Mouse (Mus musculus): ENCODE results near the gene Ncoa7. TPM values are rescaled to one million over a fixed set of nuclear protein-coding genes. Genes with fewer than 3 reads are reported as not detected.

Ncoa7 gene
- polyA plus RNA-seq, 1 experiment from 2014 or later: 14.4 TPM

DNA sequence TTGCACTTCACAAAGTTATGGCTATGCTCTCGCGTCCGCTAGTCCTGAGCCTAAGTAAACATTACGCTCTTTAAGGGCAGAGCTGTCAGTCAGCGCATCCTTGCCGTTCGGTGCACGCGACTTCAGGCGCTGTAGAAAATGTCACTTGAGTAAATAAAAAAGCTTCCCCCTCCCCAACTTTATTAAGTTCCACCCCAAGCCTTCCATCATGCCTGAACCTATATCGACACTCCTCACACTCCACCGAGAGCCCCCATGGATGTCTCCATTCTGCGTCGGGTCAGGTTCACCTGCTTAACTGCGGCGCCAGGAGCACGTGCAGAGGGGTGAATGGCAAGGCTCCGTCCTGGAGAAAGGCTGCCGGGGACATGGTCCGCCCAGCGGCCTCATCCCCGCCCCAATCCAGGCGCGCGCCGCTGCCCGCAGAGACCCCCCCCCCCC, 203.0 kb downstream of the Ncoa7 start:
- H3K4me1 ChIP-seq (ENCODE audit: control insufficient read depth, insufficient read depth, low read length): peaks cover 5% of the 10 kb centered on the region; the same call in 1 of the 2 replicates
- WGBS: under 1% methylated on average over 27 of the region's 27 CpGs
- peak; percentile 79 for ATAC-seq (ENCODE audit: insufficient number of reproducible peaks, insufficient read depth, low FRiP score, low read depth)
- no peaks in the 10 kb centered on the region for H3K27me3 ChIP-seq (ENCODE audit: control insufficient read depth, insufficient read depth, low read length)
- H3K9ac ChIP-seq (replicated peaks; ENCODE audit: low read depth, low read length): peak overlapping the region; percentile 80
- peak overlapping the region; percentile 59 for H3K4me2 ChIP-seq (replicated peaks; ENCODE audit: low read depth, low read length)
- peaks cover 12% of the 10 kb centered on the region for H3K36me3 ChIP-seq (ENCODE audit: control insufficient read depth, insufficient read depth, low read length)
- peak overlapping the region; percentile 84 for H3K4me3 ChIP-seq (ENCODE audit: low read depth, low read length)
- no peaks in the 10 kb centered on the region for H3K9me3 ChIP-seq (ENCODE audit: control insufficient read depth, low read depth, low read length)
- peak overlapping the region; percentile 86; the same call in 1 of the 2 replicates for H3K27ac ChIP-seq (ENCODE audit: low read length)

GRCm38 (mm10) chr10:30587037-30587436, 216.1 kb downstream of the Ncoa7 start:
- no peaks in the 10 kb centered on the region for H3K27me3 ChIP-seq (ENCODE audit: control insufficient read depth, insufficient read depth, low read length)
- H3K36me3 ChIP-seq (ENCODE audit: control insufficient read depth, insufficient read depth, low read length): peaks cover 20% of the 10 kb centered on the region; the same call in 1 of the 2 replicates
- no peak overlapping the region for H3K4me2 ChIP-seq (replicated peaks; ENCODE audit: low read depth, low read length)
- H3K4me1 ChIP-seq (ENCODE audit: control insufficient read depth, insufficient read depth, low read length): no peaks in the 10 kb centered on the region
- 66% methylated on average over 5 of the region's 5 CpGs for WGBS
- no peak for ATAC-seq (ENCODE audit: insufficient number of reproducible peaks, insufficient read depth, low FRiP score, low read depth)
- H3K9ac ChIP-seq (replicated peaks; ENCODE audit: low read depth, low read length): no peak overlapping the region
- no peak overlapping the region for H3K27ac ChIP-seq (ENCODE audit: low read length)
- H3K9me3 ChIP-seq (ENCODE audit: control insufficient read depth, low read depth, low read length): no peaks in the 10 kb centered on the region
- no peak overlapping the region for H3K4me3 ChIP-seq (ENCODE audit: low read depth, low read length)

- Histone ChIP-seq H3K4me1 (ENCODE audit: control insufficient read depth, insufficient read depth, low read length) (no peaks in the 10 kb centered on the region), H3K4me3 (ENCODE audit: low read depth, low read length) (no peak overlapping the region), H3K9me3 (ENCODE audit: control insufficient read depth, low read depth, low read length) (no peaks in the 10 kb centered on the region), H3K36me3 (ENCODE audit: control insufficient read depth, insufficient read depth, low read length) (peaks cover 18% of the 10 kb centered on the region; the same call in 1 of the 2 replicates), H3K9ac (replicated peaks; ENCODE audit: low read depth, low read length) (no peak overlapping the region), H3K27ac (ENCODE audit: low read length) (no peak overlapping the region), H3K27me3 (ENCODE audit: control insufficient read depth, insufficient read depth, low read length) (no peaks in the 10 kb centered on the region), H3K4me2 (replicated peaks; ENCODE audit: low read depth, low read length) (no peak overlapping the region)
- 89% methylated on average over 1 of the region's 1 CpGs for WGBS
- ATAC-seq (ENCODE audit: insufficient number of reproducible peaks, insufficient read depth, low FRiP score, low read depth): no peak
Measured at GRCm38 (mm10) chr10:30585691-30586090, 217.4 kb downstream of the Ncoa7 start.

Other genes starting within 250 kb of the Ncoa7 start
- 33.4 and 33.7 TPM in 2 replicates for gene Trmt11, start 202.6 kb downstream of the Ncoa7 start, polyA plus RNA-seq (2014; fragmentation: Nextera tagmentation; extraction: Ambion mirVana)
- 25.4 and 26.9 TPM in 2 replicates for gene Hint3, start 173.7 kb downstream of the Ncoa7 start, polyA plus RNA-seq (2014; fragmentation: Nextera tagmentation; extraction: Ambion mirVana)
- 4.7 and 5.5 TPM in 2 replicates for gene Hey2, start 39.5 kb upstream of the Ncoa7 start, polyA plus RNA-seq (2014; fragmentation: Nextera tagmentation; extraction: Ambion mirVana)

Measured in stomach, embryonic 14.5 days (tissue).